Mouse (Mus musculus): ENCODE data around the gene Cldn4. TPM values are rescaled to one million over a fixed set of nuclear protein-coding genes. Genes with fewer than 3 reads are reported as not detected.

Cldn4 gene
- polyA plus RNA-seq, 2 experiments, result 50.0 to 61.5 TPM

- TF ChIP-seq POLR2A (IDR thresholded peaks at IDR 0.05; ENCODE audit: borderline replicate concordance, extremely low read depth, insufficient read depth, insufficient read length), result no peak
- no peak overlapping the region for H3K4me2 ChIP-seq (replicated peaks; ENCODE audit: low read depth, low read length, severe bottlenecking)
- H3K36me3 ChIP-seq (ENCODE audit: control insufficient read depth, insufficient read depth, low read length), result no peaks in the 10 kb centered on the region
- H3K4me3 ChIP-seq (replicated peaks; ENCODE audit: low read length), result no peak overlapping the region
- no peak overlapping the region for H3K27ac ChIP-seq (replicated peaks; ENCODE audit: low read depth, low read length)
- H3K27me3 ChIP-seq (ENCODE audit: control insufficient read depth, insufficient read depth, low read length), result no peaks in the 10 kb centered on the region
- H3K4me1 ChIP-seq (ENCODE audit: control insufficient read depth, insufficient read depth, low read length), result no peaks in the 10 kb centered on the region
- WGBS, result 91% methylated on average over 8 of the region's 8 CpGs
- no peak overlapping the region for H3K9ac ChIP-seq (ENCODE audit: low read depth, low read length, severe bottlenecking)
- ATAC-seq (ENCODE audit: low FRiP score, low read depth) (no peak), DNase-seq (ENCODE audit: low spot score) (no peak)
- H3K9me3 ChIP-seq (ENCODE audit: control insufficient read depth, low read length), result no peaks in the 10 kb centered on the region
These were observed 25.6 kb downstream of the Cldn4 start for GRCm38 (mm10) chr5:134921106-134921505.

- no peak overlapping the region for H3K9ac ChIP-seq (ENCODE audit: low read depth, low read length, severe bottlenecking)
- H3K9me3 ChIP-seq (ENCODE audit: control insufficient read depth, low read length), result no peaks in the 10 kb centered on the region
- H3K36me3 ChIP-seq (ENCODE audit: control insufficient read depth, insufficient read depth, low read length), result no peaks in the 10 kb centered on the region
- no peak overlapping the region for H3K4me2 ChIP-seq (replicated peaks; ENCODE audit: low read depth, low read length, severe bottlenecking)
- H3K4me1 ChIP-seq (ENCODE audit: control insufficient read depth, insufficient read depth, low read length), result no peaks in the 10 kb centered on the region
- DNase-seq (ENCODE audit: low spot score) (no peak), ATAC-seq (ENCODE audit: low FRiP score, low read depth) (no peak)
- no peak for TF ChIP-seq POLR2A (IDR thresholded peaks at IDR 0.05; ENCODE audit: borderline replicate concordance, extremely low read depth, insufficient read depth, insufficient read length)
- H3K4me3 ChIP-seq (replicated peaks; ENCODE audit: low read length), result no peak overlapping the region
- no peaks in the 10 kb centered on the region for H3K27me3 ChIP-seq (ENCODE audit: control insufficient read depth, insufficient read depth, low read length)
- no peak overlapping the region for H3K27ac ChIP-seq (replicated peaks; ENCODE audit: low read depth, low read length)
- WGBS, result 77% methylated on average over 6 of the region's 6 CpGs
These were observed 26.5 kb downstream of the Cldn4 start for GRCm38 (mm10) chr5:134920106-134920687.

- no peak overlapping the region for H3K4me3 ChIP-seq (replicated peaks; ENCODE audit: low read length)
- no peak overlapping the region for H3K9ac ChIP-seq (ENCODE audit: low read depth, low read length, severe bottlenecking)
- ATAC-seq (ENCODE audit: low FRiP score, low read depth) (no peak), DNase-seq (ENCODE audit: low spot score) (no peak)
- no peak for TF ChIP-seq POLR2A (IDR thresholded peaks at IDR 0.05; ENCODE audit: borderline replicate concordance, extremely low read depth, insufficient read depth, insufficient read length)
- no peaks in the 10 kb centered on the region for H3K36me3 ChIP-seq (ENCODE audit: control insufficient read depth, insufficient read depth, low read length)
- H3K27ac ChIP-seq (replicated peaks; ENCODE audit: low read depth, low read length), result no peak overlapping the region
- H3K4me2 ChIP-seq (replicated peaks; ENCODE audit: low read depth, low read length, severe bottlenecking), result no peak overlapping the region
- WGBS, result 88% methylated on average over 3 of the region's 3 CpGs
- no peaks in the 10 kb centered on the region for H3K9me3 ChIP-seq (ENCODE audit: control insufficient read depth, low read length)
- no peaks in the 10 kb centered on the region for H3K27me3 ChIP-seq (ENCODE audit: control insufficient read depth, insufficient read depth, low read length)
- no peaks in the 10 kb centered on the region for H3K4me1 ChIP-seq (ENCODE audit: control insufficient read depth, insufficient read depth, low read length)
These were observed 27.6 kb downstream of the Cldn4 start for GRCm38 (mm10) chr5:134919097-134919496.

- H3K36me3 ChIP-seq (ENCODE audit: control insufficient read depth, insufficient read depth, low read length), result no peaks in the 10 kb centered on the region
- no peak overlapping the region for H3K4me2 ChIP-seq (replicated peaks; ENCODE audit: low read depth, low read length, severe bottlenecking)
- H3K4me3 ChIP-seq (replicated peaks; ENCODE audit: low read length), result no peak overlapping the region
- ATAC-seq (ENCODE audit: low FRiP score, low read depth) (no peak), DNase-seq (ENCODE audit: low spot score) (peak; percentile 38)
- H3K9me3 ChIP-seq (ENCODE audit: control insufficient read depth, low read length), result no peaks in the 10 kb centered on the region
- WGBS, result 49% methylated on average over 16 of the region's 16 CpGs
- TF ChIP-seq POLR2A (IDR thresholded peaks at IDR 0.05; ENCODE audit: borderline replicate concordance, extremely low read depth, insufficient read depth, insufficient read length), result no peak
- no peak overlapping the region for H3K9ac ChIP-seq (ENCODE audit: low read depth, low read length, severe bottlenecking)
- no peaks in the 10 kb centered on the region for H3K27me3 ChIP-seq (ENCODE audit: control insufficient read depth, insufficient read depth, low read length)
- H3K27ac ChIP-seq (replicated peaks; ENCODE audit: low read depth, low read length), result no peak overlapping the region
- H3K4me1 ChIP-seq (ENCODE audit: control insufficient read depth, insufficient read depth, low read length), result no peaks in the 10 kb centered on the region
These were observed 28.5 kb downstream of the Cldn4 start for GRCm38 (mm10) chr5:134918071-134918832.

GRCm38 (mm10) chr5:134915311-134915710, 31.4 kb downstream of the Cldn4 start, which contains the start of gene Cldn13:
Gene Cldn13, minus strand, starts transcription at chr5:134915526.
- no peak within 1 kb of the TSS for H3K9ac ChIP-seq (ENCODE audit: low read depth, low read length, severe bottlenecking)
- DNase-seq (ENCODE audit: low spot score), result no peak
- H3K4me2 ChIP-seq (replicated peaks; ENCODE audit: low read depth, low read length, severe bottlenecking), result no peak within 1 kb of the TSS
- WGBS, result 78% methylated on average over 8 of the region's 8 CpGs
- no peaks in the 10 kb centered on the region for H3K4me1 ChIP-seq (ENCODE audit: control insufficient read depth, insufficient read depth, low read length)
- no peak for TF ChIP-seq POLR2A (IDR thresholded peaks at IDR 0.05; ENCODE audit: borderline replicate concordance, extremely low read depth, insufficient read depth, insufficient read length)
- ATAC-seq (ENCODE audit: low FRiP score, low read depth), result no peak
- H3K4me3 ChIP-seq (replicated peaks; ENCODE audit: low read length), result no peak within 1 kb of the TSS
- no peaks in the 10 kb centered on the region for H3K36me3 ChIP-seq (ENCODE audit: control insufficient read depth, insufficient read depth, low read length)
- no peaks in the 10 kb centered on the region for H3K9me3 ChIP-seq (ENCODE audit: control insufficient read depth, low read length)
- H3K27me3 ChIP-seq (ENCODE audit: control insufficient read depth, insufficient read depth, low read length), result no peaks in the 10 kb centered on the region
- no peak within 1 kb of the TSS for H3K27ac ChIP-seq (replicated peaks; ENCODE audit: low read depth, low read length)

Data from limb, embryonic 14.5 days (tissue).